Mouse (Mus musculus) stomach, postnatal 0 days (tissue): ENCODE data around the gene Usmg5. TPM values are rescaled to one million over a fixed set of nuclear protein-coding genes. Genes with fewer than 3 reads are reported as not detected.
A peak's percentile ranks its signal among the peaks of the same experiment; 100 is the strongest.

Source experiments
- ATAC-seq: fragments of 200-750 bp; cut with Nextera tagmentation; 2 replicates; pipeline ENCODE4 v1.8.0; 2017; ENCODE audit not compliant: low FRiP score, low TSS enrichment
- DNase-seq: peaks from one replicate; pipeline ENCODE4 v3.0.0-alpha.2; 2016; ENCODE audit warnings: low spot score
- H3K27ac ChIP-seq: fragments of 300-500 bp; sonication (generic); replicated peaks from 2 replicates; pipeline ENCODE4 v1.5.1; 2014; ENCODE audit warnings: mild to moderate bottlenecking, control low read depth
- H3K27me3 ChIP-seq: fragments of 300-500 bp; sonication (generic); 2 replicates; pipeline ENCODE4 v1.6.1; 2014; ENCODE audit warnings: low read length; ENCODE audit not compliant: control insufficient read depth, insufficient read depth
- H3K36me3 ChIP-seq: fragments of 300-500 bp; sonication (generic); 2 replicates; pipeline ENCODE4 v1.6.1; 2014; ENCODE audit warnings: low read length, mixed read lengths; ENCODE audit not compliant: control insufficient read depth, insufficient read depth
- H3K4me1 ChIP-seq: fragments of 300-500 bp; sonication (generic); replicated peaks from 2 replicates; pipeline ENCODE4 v1.6.1; 2014; ENCODE audit warnings: antibody characterized with exemption; ENCODE audit not compliant: control insufficient read depth, insufficient read depth
- H3K4me2 ChIP-seq: fragments of 300-500 bp; sonication (generic); replicated peaks from 2 replicates; pipeline ENCODE4 v1.6.1; 2014; ENCODE audit warnings: low read depth, mild to moderate bottlenecking, control low read depth, moderate library complexity
- H3K4me3 ChIP-seq: fragments of 300-500 bp; sonication (generic); 2 replicates; pipeline ENCODE4 v1.5.1; 2014; ENCODE audit warnings: low read depth, low read length, control low read depth
- H3K9ac ChIP-seq: fragments of 300-500 bp; sonication (generic); 2 replicates; pipeline ENCODE4 v1.6.1; 2014; ENCODE audit warnings: mild to moderate bottlenecking, low read length, control low read depth, mixed read lengths
- H3K9me3 ChIP-seq: fragments of 300-500 bp; sonication (generic); 2 replicates; pipeline ENCODE4 v1.6.1; 2016; ENCODE audit warnings: low read length; ENCODE audit not compliant: control insufficient read depth
- CTCF ChIP-seq: IDR thresholded peaks from 2 replicates; pipeline ENCODE4 v1.5.1; 2016; ENCODE audit warnings: antibody characterized with exemption, low read depth, mild to moderate bottlenecking, moderate library complexity
- EP300 ChIP-seq: optimal IDR thresholded peaks from 2 replicates; pipeline ENCODE3; 2016; ENCODE audit warnings: antibody characterized with exemption
- WGBS: fragments of 180-500 bp; shearing (Covaris S2); extraction: QIAGEN DNeasy Blood & Tissue Kit; methylation state at CpG from one replicate; pipeline ENCODE4 v1.1.7; 2014; 5-methylcytosine and 5-hydroxymethylcytosine counted together
- polyA plus RNA-seq: library from polyadenylated mRNA; unstranded; fragments of >200 nt; fragmentation: Nextera tagmentation; extraction: Ambion mirVana; gene quantifications from 2 replicates; pipeline ENCODE4 v1.2.1, GENCODE M21; 2015

The Usmg5 gene
- polyA plus RNA-seq, 1 experiment from 2014 or later = 1,847 TPM

DNA sequence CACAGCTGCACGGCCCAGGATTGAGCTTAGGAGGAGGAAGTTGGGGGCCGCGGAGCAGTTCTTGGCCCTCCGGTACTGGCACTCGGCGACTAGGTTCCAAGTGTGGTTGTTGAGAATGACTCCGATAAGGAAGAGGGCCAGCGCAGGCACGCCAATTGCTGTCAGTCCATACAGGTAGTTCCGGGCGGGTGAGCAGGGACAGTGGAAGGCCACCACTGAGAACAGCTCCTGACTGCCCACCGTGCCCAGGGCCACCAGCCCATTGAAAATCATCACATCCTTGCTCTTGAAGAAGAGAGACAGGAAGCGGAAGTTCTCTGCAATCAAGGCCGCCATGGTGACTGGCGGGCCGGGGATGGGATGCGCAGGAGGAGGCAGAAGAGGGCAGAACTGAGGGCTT is 45.1 kb upstream of the Usmg5 start:
- Histone ChIP-seq H3K4me2 (no peak overlapping the region), H3K27me3 (no peaks in the 10 kb centered on the region), H3K9ac (no peak overlapping the region), H3K4me1 (0 out of 2 replicates have a peak, but pooled peaks cover 4% of the 10 kb centered on the region), H3K4me3 (no peak overlapping the region), H3K9me3 (no peaks in the 10 kb centered on the region), H3K27ac (no peak overlapping the region), H3K36me3 (peaks cover 14% of the 10 kb centered on the region)
- WGBS = 90% methylated on average over 17 of the region's 17 CpGs
- no peak for DNase-seq
- ATAC-seq = no peak
- TF ChIP-seq EP300 (no peak), CTCF (no peak)

DNA sequence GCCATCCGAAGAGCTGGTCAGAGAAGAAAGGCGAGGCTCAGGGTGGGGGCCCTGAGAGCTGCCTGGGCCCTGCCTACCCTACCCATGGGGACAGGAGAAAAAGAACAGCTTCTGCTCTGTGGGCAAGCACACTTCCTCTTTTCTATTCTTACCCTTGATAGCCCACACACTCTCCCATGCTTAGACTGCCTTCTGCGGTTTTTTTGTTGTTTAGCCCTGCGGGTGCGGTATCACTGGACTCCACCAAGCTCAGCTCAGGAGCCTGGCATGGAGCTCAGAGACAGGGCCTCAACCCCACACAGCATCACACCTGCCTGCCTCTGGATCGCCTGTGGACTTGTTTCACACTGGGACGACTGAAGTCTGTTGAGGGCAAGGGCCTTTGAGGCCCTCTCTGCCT is 42.7 kb upstream of the Usmg5 start:
- Histone ChIP-seq H3K4me3 (no peak overlapping the region), H3K27ac (no peak overlapping the region), H3K9me3 (no peaks in the 10 kb centered on the region), H3K4me2 (no peak overlapping the region), H3K4me1 (0 out of 2 replicates have a peak, but pooled peaks cover 4% of the 10 kb centered on the region), H3K27me3 (no peaks in the 10 kb centered on the region), H3K9ac (no peak overlapping the region), H3K36me3 (peaks cover 30% of the 10 kb centered on the region)
- DNase-seq = no peak
- no peak for ATAC-seq
- TF ChIP-seq CTCF (no peak), EP300 (no peak)
- 91% methylated on average over 7 of the region's 7 CpGs for WGBS

DNA sequence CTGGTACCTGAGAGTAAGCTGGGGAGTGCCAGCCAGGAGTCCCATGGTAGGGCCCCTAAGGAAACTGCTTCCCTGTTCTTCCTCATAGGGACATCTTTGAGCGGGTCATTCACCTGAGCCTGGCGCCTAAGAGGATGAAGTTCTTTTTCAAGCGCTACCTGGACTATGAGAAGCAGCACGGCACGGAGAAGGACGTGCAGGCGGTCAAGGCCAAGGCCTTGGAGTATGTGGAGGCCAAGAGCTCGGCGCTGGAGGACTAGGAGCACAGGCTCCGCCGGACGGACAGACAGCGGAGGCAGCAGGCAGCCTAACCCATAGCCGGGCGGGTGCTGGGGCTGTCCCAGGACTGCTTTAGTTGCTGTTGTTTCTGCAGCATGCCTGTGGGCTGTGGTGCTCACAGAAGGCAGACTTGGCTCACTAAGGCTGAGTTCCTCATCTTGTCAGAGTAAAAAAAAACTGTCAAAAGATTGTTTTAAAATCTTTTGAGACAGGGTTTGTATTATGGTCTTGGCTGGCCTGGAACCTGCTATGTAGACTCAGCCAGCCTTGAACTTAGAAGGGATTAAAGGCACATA is 40.2 kb upstream of the Usmg5 start:
- Histone ChIP-seq H3K9ac (no peak overlapping the region), H3K27me3 (no peaks in the 10 kb centered on the region), H3K4me3 (no peak overlapping the region), H3K9me3 (no peaks in the 10 kb centered on the region), H3K4me1 (no peaks in the 10 kb centered on the region), H3K4me2 (no peak overlapping the region), H3K27ac (no peak overlapping the region), H3K36me3 (peaks cover 38% of the 10 kb centered on the region)
- DNase-seq = no peak
- TF ChIP-seq CTCF (no peak), EP300 (no peak)
- WGBS = 94% methylated on average over 15 of the region's 15 CpGs
- ATAC-seq = no peak

DNA sequence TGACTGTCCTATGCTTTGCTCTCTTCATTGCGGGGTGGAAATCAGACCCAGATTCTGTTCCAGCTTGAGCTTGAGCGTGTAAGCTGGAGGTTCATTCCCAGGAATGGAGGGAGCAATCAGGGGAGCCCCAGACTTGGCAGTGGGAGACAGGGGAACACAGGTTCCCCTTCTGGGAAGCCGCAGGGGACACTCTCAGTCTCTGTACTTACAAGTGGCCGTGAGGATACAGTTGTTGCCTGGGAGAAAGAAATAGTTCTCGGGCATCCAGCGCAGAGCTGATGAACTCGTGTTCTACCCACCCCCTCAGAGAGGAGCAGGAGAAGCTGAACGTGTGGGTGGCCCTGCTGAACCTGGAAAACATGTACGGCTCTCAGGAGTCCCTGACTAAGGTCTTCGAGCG is 38.4 kb upstream of the Usmg5 start:
- ATAC-seq (no peak), DNase-seq (no peak)
- Histone ChIP-seq H3K4me2 (no peak overlapping the region), H3K27me3 (no peaks in the 10 kb centered on the region), H3K27ac (no peak overlapping the region), H3K36me3 (peaks cover 42% of the 10 kb centered on the region), H3K4me1 (no peaks in the 10 kb centered on the region), H3K9me3 (no peaks in the 10 kb centered on the region), H3K4me3 (no peak overlapping the region), H3K9ac (no peak overlapping the region)
- TF ChIP-seq EP300 = no peak
- TF ChIP-seq CTCF = no peak
- 94% methylated on average over 11 of the region's 11 CpGs for WGBS

DNA sequence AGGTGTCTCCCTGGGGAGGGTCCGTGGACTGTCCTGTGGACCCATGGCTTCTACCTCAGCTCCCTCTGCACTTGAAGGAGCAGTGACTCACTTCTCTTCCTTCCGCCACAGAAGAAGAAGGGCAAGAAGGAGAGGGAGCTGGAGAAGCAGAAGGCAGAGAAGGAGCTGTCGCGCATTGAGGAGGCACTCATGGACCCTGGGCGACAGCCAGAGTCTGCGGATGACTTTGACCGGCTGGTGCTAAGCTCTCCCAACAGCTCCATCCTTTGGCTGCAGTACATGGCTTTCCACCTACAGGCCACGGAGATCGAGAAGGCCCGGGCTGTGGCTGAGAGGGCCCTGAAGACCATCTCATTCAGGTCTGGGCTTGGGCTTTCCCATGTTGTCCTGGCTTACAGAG is 37.7 kb upstream of the Usmg5 start:
- Histone ChIP-seq H3K4me2 (no peak overlapping the region), H3K27ac (no peak overlapping the region), H3K36me3 (peaks cover 42% of the 10 kb centered on the region), H3K27me3 (no peaks in the 10 kb centered on the region), H3K4me3 (no peak overlapping the region), H3K4me1 (no peaks in the 10 kb centered on the region), H3K9me3 (no peaks in the 10 kb centered on the region), H3K9ac (no peak overlapping the region)
- no peak for DNase-seq
- ATAC-seq = no peak
- TF ChIP-seq CTCF = no peak
- TF ChIP-seq EP300 = no peak
- WGBS = 88% methylated on average over 10 of the region's 10 CpGs

DNA sequence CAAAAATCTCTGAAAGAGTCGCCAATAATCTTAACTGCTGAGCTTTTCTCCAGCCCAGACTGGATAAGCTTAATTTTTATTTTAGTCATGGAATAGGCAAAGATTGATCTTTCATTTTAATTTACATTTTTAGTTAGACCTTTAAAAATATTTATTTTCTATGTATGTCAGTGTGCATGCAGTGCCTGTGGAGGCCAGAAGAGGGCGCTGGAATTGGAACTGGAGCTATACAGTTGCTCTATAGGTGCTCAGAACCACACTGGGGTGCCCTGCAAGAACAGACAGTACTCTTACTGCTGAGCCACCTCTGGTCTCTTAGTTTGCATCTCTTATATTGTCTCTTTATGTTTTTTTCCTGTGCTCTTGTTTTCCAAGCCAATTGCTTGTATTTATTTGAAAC is 32.4 kb upstream of the Usmg5 start:
- Histone ChIP-seq H3K9me3 (no peaks in the 10 kb centered on the region), H3K4me2 (no peak overlapping the region), H3K4me3 (no peak overlapping the region), H3K9ac (no peak overlapping the region), H3K4me1 (no peaks in the 10 kb centered on the region), H3K27ac (no peak overlapping the region), H3K36me3 (peaks cover 23% of the 10 kb centered on the region; the same call in 1 of the 2 replicates), H3K27me3 (no peaks in the 10 kb centered on the region)
- no peak for TF ChIP-seq EP300
- peak; percentile 81 for TF ChIP-seq CTCF
- ATAC-seq (no peak), DNase-seq (peak; percentile 48)
- 24% methylated on average over 2 of the region's 2 CpGs for WGBS
